Mouse (Mus musculus): ENCODE measurements around the gene Wbp4. TPM values are rescaled to one million over a fixed set of nuclear protein-coding genes. Genes with fewer than 3 reads are reported as not detected.

Wbp4 gene
- polyA plus RNA-seq, 1 experiment from 2014 or later = 45.6 TPM

- no peak overlapping the region for H3K4me3 ChIP-seq
- H3K36me3 ChIP-seq (replicated peaks) = no peaks in the 10 kb centered on the region
- WGBS = 90% methylated on average over 8 of the region's 8 CpGs
- no peak for DNase-seq (ENCODE audit: extremely low spot score, low spot score)
- no peaks in the 10 kb centered on the region for H3K27me3 ChIP-seq (ENCODE audit: poor library complexity, severe bottlenecking)
- no peak overlapping the region for H3K27ac ChIP-seq
- H3K4me1 ChIP-seq = peaks cover 8% of the 10 kb centered on the region; the same call in 1 of the 2 replicates
- H3K9me3 ChIP-seq = no peaks in the 10 kb centered on the region
These were observed 35.9 kb upstream of the Wbp4 start for GRCm38 (mm10) chr14:79517185-79517740.

- H3K36me3 ChIP-seq (replicated peaks) = no peaks in the 10 kb centered on the region
These were observed 35.4 kb upstream of the Wbp4 start for GRCm38 (mm10) chr14:79516751-79517150.

GRCm38 (mm10) chr14:79516243-79516610 lies 34.9 kb upstream of the Wbp4 start:
- no peak for DNase-seq (ENCODE audit: extremely low spot score, low spot score)
- H3K4me1 ChIP-seq = peaks cover 8% of the 10 kb centered on the region; the same call in 1 of the 2 replicates
- no peaks in the 10 kb centered on the region for H3K36me3 ChIP-seq (replicated peaks)
- 93% methylated on average over 5 of the region's 5 CpGs for WGBS
- no peaks in the 10 kb centered on the region for H3K9me3 ChIP-seq
- H3K27ac ChIP-seq = no peak overlapping the region
- H3K27me3 ChIP-seq (ENCODE audit: poor library complexity, severe bottlenecking) = no peaks in the 10 kb centered on the region
- no peak overlapping the region for H3K4me3 ChIP-seq

More at GRCm38 (mm10) chr14:79516751-79517150, 35.4 kb upstream of the Wbp4 start:
- WGBS = 85% methylated on average over 2 of the region's 2 CpGs
- Histone ChIP-seq H3K4me3 (no peak overlapping the region), H3K27me3 (ENCODE audit: poor library complexity, severe bottlenecking) (no peaks in the 10 kb centered on the region), H3K9me3 (no peaks in the 10 kb centered on the region), H3K27ac (no peak overlapping the region), H3K4me1 (peaks cover 8% of the 10 kb centered on the region; the same call in 1 of the 2 replicates)
- no peak for DNase-seq (ENCODE audit: extremely low spot score, low spot score)

- H3K9me3 ChIP-seq = no peaks in the 10 kb centered on the region
- H3K27ac ChIP-seq = no peak overlapping the region
- peaks cover 8% of the 10 kb centered on the region; the same call in 1 of the 2 replicates for H3K4me1 ChIP-seq
- no peak overlapping the region for H3K4me3 ChIP-seq
- DNase-seq (ENCODE audit: extremely low spot score, low spot score) = no peak
- H3K27me3 ChIP-seq (ENCODE audit: poor library complexity, severe bottlenecking) = no peaks in the 10 kb centered on the region
- 85% methylated on average over 8 of the region's 8 CpGs for WGBS
- no peaks in the 10 kb centered on the region for H3K36me3 ChIP-seq (replicated peaks)
These were observed 34.4 kb upstream of the Wbp4 start for GRCm38 (mm10) chr14:79515511-79516242.

- Histone ChIP-seq H3K9me3 (no peaks in the 10 kb centered on the region), H3K27me3 (ENCODE audit: poor library complexity, severe bottlenecking) (no peaks in the 10 kb centered on the region), H3K27ac (no peak overlapping the region), H3K36me3 (replicated peaks) (no peaks in the 10 kb centered on the region), H3K4me1 (peaks cover 8% of the 10 kb centered on the region; the same call in 1 of the 2 replicates), H3K4me3 (no peak overlapping the region)
- WGBS = 94% methylated on average over 8 of the region's 8 CpGs
- DNase-seq (ENCODE audit: extremely low spot score, low spot score) = no peak
These were observed 33.8 kb upstream of the Wbp4 start for GRCm38 (mm10) chr14:79515100-79515499.

- Histone ChIP-seq H3K4me3 (no peak overlapping the region), H3K9me3 (no peaks in the 10 kb centered on the region), H3K36me3 (replicated peaks) (no peaks in the 10 kb centered on the region), H3K27me3 (ENCODE audit: poor library complexity, severe bottlenecking) (no peaks in the 10 kb centered on the region), H3K4me1 (peaks cover under 1% of the 10 kb centered on the region; the same call in 1 of the 2 replicates), H3K27ac (no peak overlapping the region)
- WGBS = 72% methylated on average over 2 of the region's 2 CpGs
- no peak for DNase-seq (ENCODE audit: extremely low spot score, low spot score)
These were observed 32.6 kb upstream of the Wbp4 start for GRCm38 (mm10) chr14:79513951-79514350.

GRCm38 (mm10) chr14:79511521-79511920 lies 30.2 kb upstream of the Wbp4 start:
- peaks cover 7% of the 10 kb centered on the region for H3K4me1 ChIP-seq
- H3K9me3 ChIP-seq = no peaks in the 10 kb centered on the region
- no peaks in the 10 kb centered on the region for H3K36me3 ChIP-seq (replicated peaks)
- H3K27ac ChIP-seq = no peak overlapping the region
- H3K27me3 ChIP-seq (ENCODE audit: poor library complexity, severe bottlenecking) = no peaks in the 10 kb centered on the region
- H3K4me3 ChIP-seq = no peak overlapping the region
- WGBS = 66% methylated on average over 1 of the region's 1 CpGs
- no peak for DNase-seq (ENCODE audit: extremely low spot score, low spot score)

GRCm38 (mm10) chr14:79508662-79509305 lies 27.5 kb upstream of the Wbp4 start:
- 79% methylated on average over 9 of the region's 9 CpGs for WGBS
- DNase-seq (ENCODE audit: extremely low spot score, low spot score) = no peak
- Histone ChIP-seq H3K9me3 (no peaks in the 10 kb centered on the region), H3K27ac (no peak overlapping the region), H3K4me3 (no peak overlapping the region), H3K36me3 (replicated peaks) (no peaks in the 10 kb centered on the region), H3K4me1 (peaks cover 7% of the 10 kb centered on the region), H3K27me3 (ENCODE audit: poor library complexity, severe bottlenecking) (no peaks in the 10 kb centered on the region)

- Histone ChIP-seq H3K4me3 (no peak overlapping the region), H3K36me3 (replicated peaks) (no peaks in the 10 kb centered on the region), H3K27ac (no peak overlapping the region), H3K9me3 (no peaks in the 10 kb centered on the region), H3K27me3 (ENCODE audit: poor library complexity, severe bottlenecking) (no peaks in the 10 kb centered on the region), H3K4me1 (peaks cover 7% of the 10 kb centered on the region)
- DNase-seq (ENCODE audit: extremely low spot score, low spot score) = no peak
- 70% methylated on average over 1 of the region's 1 CpGs for WGBS
These were observed 26.5 kb upstream of the Wbp4 start for GRCm38 (mm10) chr14:79507846-79508245.

GRCm38 (mm10) chr14:79506207-79506606 lies 24.9 kb upstream of the Wbp4 start:
- no peak overlapping the region for H3K27ac ChIP-seq
- peaks cover 7% of the 10 kb centered on the region for H3K4me1 ChIP-seq
- 78% methylated on average over 9 of the region's 9 CpGs for WGBS
- no peaks in the 10 kb centered on the region for H3K9me3 ChIP-seq
- no peak for DNase-seq (ENCODE audit: extremely low spot score, low spot score)
- no peaks in the 10 kb centered on the region for H3K27me3 ChIP-seq (ENCODE audit: poor library complexity, severe bottlenecking)
- H3K36me3 ChIP-seq (replicated peaks) = no peaks in the 10 kb centered on the region
- H3K4me3 ChIP-seq = no peak overlapping the region

- no peaks in the 10 kb centered on the region for H3K36me3 ChIP-seq (replicated peaks)
- 95% methylated on average over 7 of the region's 7 CpGs for WGBS
- H3K4me3 ChIP-seq = no peak overlapping the region
- DNase-seq (ENCODE audit: extremely low spot score, low spot score) = no peak
- no peaks in the 10 kb centered on the region for H3K9me3 ChIP-seq
- no peak overlapping the region for H3K27ac ChIP-seq
- peaks cover 7% of the 10 kb centered on the region for H3K4me1 ChIP-seq
- H3K27me3 ChIP-seq (ENCODE audit: poor library complexity, severe bottlenecking) = no peaks in the 10 kb centered on the region
These were observed 23.1 kb upstream of the Wbp4 start for GRCm38 (mm10) chr14:79504246-79505006.

- no peak for DNase-seq (ENCODE audit: extremely low spot score, low spot score)
- H3K9me3 ChIP-seq = no peaks in the 10 kb centered on the region
- no peaks in the 10 kb centered on the region for H3K27me3 ChIP-seq (ENCODE audit: poor library complexity, severe bottlenecking)
- H3K36me3 ChIP-seq (replicated peaks) = no peaks in the 10 kb centered on the region
- H3K27ac ChIP-seq = no peak overlapping the region
- WGBS = 91% methylated on average over 5 of the region's 5 CpGs
- H3K4me3 ChIP-seq = no peak overlapping the region
- peaks cover 7% of the 10 kb centered on the region for H3K4me1 ChIP-seq
These were observed 22.2 kb upstream of the Wbp4 start for GRCm38 (mm10) chr14:79503371-79504075.

All from forebrain, embryonic 10.5 days (tissue).